ENCODE assay signal across 8 mouse cellular contexts in genomic region chr14:24004471-24005271, GRCm38 (mm10). TPM values are rescaled to one million over a fixed set of nuclear protein-coding genes. Genes with fewer than 3 reads are reported as not detected.
DNase-seq lines count a peak whose midpoint lies in the region; ATAC-seq and TF ChIP-seq lines count a peak whose summit lies in the region.

No protein-coding gene starts in this region.

- H3K36me3 ChIP-seq in ES-E14 (ENCODE audit: control insufficient read depth, insufficient read depth, low read length, poor library complexity, severe bottlenecking) = no peaks in the 10 kb centered on the region
- no peaks in the 10 kb centered on the region for H3K36me3 ChIP-seq in forebrain, embryonic 12.5 days (replicated peaks)
- H3K36me3 ChIP-seq in hindbrain, embryonic 11.5 days (ENCODE audit: control insufficient read depth, insufficient read depth, low read length) = no peaks in the 10 kb centered on the region
- H3K36me3 ChIP-seq in midbrain, embryonic 10.5 days = no peaks in the 10 kb centered on the region

- ATAC-seq in forebrain, embryonic 12.5 days (ENCODE audit: low FRiP score) = peak; percentile 72
- peak; percentile 82 for ATAC-seq in hindbrain, embryonic 11.5 days (ENCODE audit: low FRiP score)
- ATAC-seq in megakaryocyte-erythroid progenitor cell, adult 5-6 weeks (replicated peaks; ENCODE audit: low FRiP score, low TSS enrichment, poor library complexity, severe bottlenecking) = no peak

- WGBS in forebrain, embryonic 12.5 days = under 1% methylated on average over 66 of the region's 82 CpGs
- WGBS in hindbrain, embryonic 11.5 days = under 1% methylated on average over 59 of the region's 82 CpGs
- WGBS in midbrain, embryonic 10.5 days = under 1% methylated on average over 69 of the region's 82 CpGs

- in situ Hi-C loops in ES-E14 (cut with MboI; ENCODE audit: low sequenced_read_pairs in 2 of 2, unreplicated experiment in 2 of 2) = loop anchor here (25.0 kb wide), 1 partner anchor 417 kb away; no protein-coding TSS in a partner anchor

- H3K4me2 ChIP-seq in forebrain, embryonic 12.5 days = peak overlapping the region; percentile 92
- H3K4me2 ChIP-seq in hindbrain, embryonic 11.5 days (replicated peaks; ENCODE audit: low read depth, low read length) = peak overlapping the region; percentile 96

- DNase-seq in ES-E14 (ENCODE audit: low read depth, low spot score) = no peak
- DNase-seq in adrenal gland, postnatal 25 days = peak; percentile 62
- peak; percentile 76 for DNase-seq in hindbrain, embryonic 11.5 days (ENCODE audit: low spot score)
- peak; percentile 64 to 75 for DNase-seq in layer of hippocampus, postnatal 10 days (ENCODE audit: low spot score in 2 of 2)
- DNase-seq in midbrain, embryonic 10.5 days (ENCODE audit: low spot score) = peak; percentile 67
- peak; percentile 62 for DNase-seq in skeletal muscle tissue, adult 2 months (ENCODE audit: low read depth, low spot score)

- H3K9ac ChIP-seq in ES-E14 (ENCODE audit: insufficient read depth, low read depth, low read length, poor library complexity, severe bottlenecking) = peak overlapping the region; percentile 71
- H3K9ac ChIP-seq in forebrain, embryonic 12.5 days = peak overlapping the region; percentile 68
- H3K9ac ChIP-seq in hindbrain, embryonic 11.5 days (ENCODE audit: low read depth, low read length) = peak overlapping the region; percentile 77

- no peaks in the 10 kb centered on the region for H3K9me3 ChIP-seq in ES-E14 (ENCODE audit: control insufficient read depth, insufficient read depth, low read depth, low read length)
- no peaks in the 10 kb centered on the region for H3K9me3 ChIP-seq in forebrain, embryonic 12.5 days
- no peaks in the 10 kb centered on the region for H3K9me3 ChIP-seq in hindbrain, embryonic 11.5 days (ENCODE audit: control insufficient read depth, low read length)
- no peaks in the 10 kb centered on the region for H3K9me3 ChIP-seq in midbrain, embryonic 10.5 days (replicated peaks)

- peaks cover 72% of the 10 kb centered on the region for H3K27me3 ChIP-seq in forebrain, embryonic 12.5 days
- peaks cover 29% of the 10 kb centered on the region for H3K27me3 ChIP-seq in hindbrain, embryonic 11.5 days (ENCODE audit: control insufficient read depth, insufficient read depth, low read length)
- peaks cover 86% of the 10 kb centered on the region for H3K27me3 ChIP-seq in midbrain, embryonic 10.5 days (ENCODE audit: low read depth, poor library complexity, severe bottlenecking)

- no peak overlapping the region for H3K27ac ChIP-seq in ES-E14 (ENCODE audit: insufficient read depth, low read depth, low read length, poor library complexity, severe bottlenecking)
- peak overlapping the region; percentile 63 for H3K27ac ChIP-seq in forebrain, embryonic 12.5 days
- peak overlapping the region; percentile 65 for H3K27ac ChIP-seq in hindbrain, embryonic 11.5 days (ENCODE audit: low read depth, low read length)
- H3K27ac ChIP-seq in midbrain, embryonic 10.5 days (replicated peaks) = peak overlapping the region; percentile 80

- H3K4me3 ChIP-seq in ES-E14 (ENCODE audit: insufficient read depth in 1 of 2, low read depth in 1 of 2, low read length in 2 of 2, poor library complexity in 1 of 2, severe bottlenecking in 1 of 2) = peak overlapping the region; percentile 79 to 89
- peak overlapping the region; percentile 80 for H3K4me3 ChIP-seq in forebrain, embryonic 12.5 days (replicated peaks)
- H3K4me3 ChIP-seq in hindbrain, embryonic 11.5 days (ENCODE audit: low read depth, low read length) = peak overlapping the region; percentile 77
- H3K4me3 ChIP-seq in midbrain, embryonic 10.5 days = peak overlapping the region; percentile 71

- H3K4me1 ChIP-seq in ES-E14 (ENCODE audit: control insufficient read depth in 2 of 2, insufficient read depth in 2 of 2, low read length in 2 of 2, poor library complexity in 1 of 2) = no peaks in the 10 kb centered on the region
- H3K4me1 ChIP-seq in forebrain, embryonic 12.5 days = peaks cover 12% of the 10 kb centered on the region
- H3K4me1 ChIP-seq in hindbrain, embryonic 11.5 days (replicated peaks; ENCODE audit: control insufficient read depth, insufficient read depth, low read length) = peaks cover 6% of the 10 kb centered on the region; the same call in 1 of the 2 replicates
- peaks cover 13% of the 10 kb centered on the region for H3K4me1 ChIP-seq in midbrain, embryonic 10.5 days

TF ChIP-seq in ES-E14, 5 proteins besides CTCF, POLR2A, EP300 and RAD21:
- TF ChIP-seq ZNF384 (IDR thresholded peaks at IDR 0.05; ENCODE audit: low read depth, low read length) = no peak

RNA-seq across cellular contexts. Expression of gene Kcnma1, which starts 9.6 kb away (rescaled TPM):
- 0.49 and 1.5 TPM in 2 replicates for total RNA-seq in ES-E14 (2012; rRNA removed)
- total RNA-seq in adrenal gland, postnatal 25 days (2021) = 60.0 and 64.0 TPM in 2 replicates
- 1.9 and 2.6 TPM in 2 replicates for polyA plus RNA-seq in forebrain, embryonic 12.5 days (2016; fragmentation: Nextera tagmentation; extraction: Ambion mirVana)
- 1.4 and 1.8 TPM in 2 replicates for polyA plus RNA-seq in hindbrain, embryonic 11.5 days (2014; fragmentation: Nextera tagmentation; extraction: Ambion mirVana)
- 100 to 1,000 TPM; 119 to 120 TPM for total RNA-seq in layer of hippocampus, postnatal 10 days (2021)
- polyA plus RNA-seq in midbrain, embryonic 10.5 days (2016; fragmentation: Nextera tagmentation; extraction: Ambion mirVana) = 0.49 and 0.97 TPM in 2 replicates
- not detected in 2 replicates for total RNA-seq in megakaryocyte-erythroid progenitor cell, adult 5-6 weeks (2014; fragmentation: Nextera tagmentation)
- not detected in 2 replicates for total RNA-seq in megakaryocyte-erythroid progenitor cell, adult 5-6 weeks (2017)

Comparison
In these comparisons a context has a peak if more than half of its experiments do, and no peak if none do; other contexts are left out.
1. RNA of gene Kcnma1, which starts 9.6 kb away (total RNA-seq): 119 to 120 TPM in layer of hippocampus, postnatal 10 days and 60.0 to 64.0 TPM in adrenal gland, postnatal 25 days; 0.49 to 1.5 TPM in ES-E14 and not detected in megakaryocyte-erythroid progenitor cell, adult 5-6 weeks; every median in the first group is over 10 times any median in the second.
2. Peak in every context shown above with its lines, with median percentiles within 50 percentile points of each other: H3K4me3 ChIP-seq and H3K9ac ChIP-seq.